Mouse (Mus musculus): Measurements from ENCODE around the gene Auts2.

The Auts2 gene

DNA sequence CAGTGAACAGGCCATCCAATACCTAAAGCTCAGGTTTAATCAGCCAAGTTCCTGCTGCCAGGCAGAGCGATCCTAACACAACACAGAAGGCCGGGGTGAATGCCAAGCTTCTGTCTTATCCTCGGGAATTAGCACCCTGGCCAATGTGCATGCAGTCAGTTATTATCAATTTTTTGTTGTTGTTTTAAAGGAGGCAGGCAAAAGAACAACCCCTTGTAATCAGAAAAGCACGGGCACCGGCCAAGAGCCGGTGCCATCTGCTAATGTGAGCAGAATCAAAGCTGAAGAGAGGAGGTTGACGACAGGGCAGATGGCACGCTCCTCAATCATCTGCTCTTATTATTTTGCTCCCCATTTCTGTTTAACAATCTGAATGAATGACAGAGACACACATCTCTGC lies 373.1 kb downstream of the Auts2 start:
- DNase-seq (ENCODE audit: low read depth): no peak

DNA sequence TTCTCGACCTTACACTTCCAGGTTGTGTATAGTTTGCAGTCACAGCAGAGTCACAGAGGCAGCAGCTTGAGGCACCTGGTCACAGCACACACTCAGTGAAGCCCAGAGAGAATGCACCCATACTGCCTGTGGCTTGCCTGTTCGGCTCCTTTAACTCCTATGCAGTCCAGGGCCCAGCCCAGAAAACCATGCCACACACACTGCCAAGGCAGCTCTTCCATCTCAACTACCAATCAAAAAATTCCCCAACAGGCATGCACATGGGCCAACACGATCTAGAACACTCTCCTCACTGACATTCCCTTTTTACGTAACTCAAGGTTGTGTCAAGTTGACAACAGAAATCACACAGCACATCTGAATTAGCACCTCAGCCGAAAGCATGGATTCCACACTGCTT lies 374.3 kb downstream of the Auts2 start:
- no peak for DNase-seq (ENCODE audit: low read depth)

DNA sequence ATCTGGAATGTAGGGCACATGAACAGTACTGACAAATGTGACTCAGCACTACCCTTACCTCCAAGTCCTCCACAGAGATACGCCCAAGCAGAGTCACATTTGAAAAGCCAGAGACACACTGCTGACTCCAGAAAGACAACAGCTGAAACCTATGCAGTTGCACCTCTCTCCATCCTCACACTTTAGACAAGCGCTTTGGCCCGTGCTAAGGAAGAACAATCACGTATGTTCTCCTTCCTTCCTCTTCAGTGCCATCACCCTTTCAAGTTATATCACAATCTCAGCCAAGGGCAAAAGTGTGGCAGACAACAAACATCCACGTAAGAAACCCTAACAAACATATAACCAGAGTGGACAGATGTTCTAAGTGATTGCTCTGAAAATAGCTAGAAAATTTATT lies 374.9 kb downstream of the Auts2 start:
- no peak for DNase-seq (ENCODE audit: low read depth)

DNA sequence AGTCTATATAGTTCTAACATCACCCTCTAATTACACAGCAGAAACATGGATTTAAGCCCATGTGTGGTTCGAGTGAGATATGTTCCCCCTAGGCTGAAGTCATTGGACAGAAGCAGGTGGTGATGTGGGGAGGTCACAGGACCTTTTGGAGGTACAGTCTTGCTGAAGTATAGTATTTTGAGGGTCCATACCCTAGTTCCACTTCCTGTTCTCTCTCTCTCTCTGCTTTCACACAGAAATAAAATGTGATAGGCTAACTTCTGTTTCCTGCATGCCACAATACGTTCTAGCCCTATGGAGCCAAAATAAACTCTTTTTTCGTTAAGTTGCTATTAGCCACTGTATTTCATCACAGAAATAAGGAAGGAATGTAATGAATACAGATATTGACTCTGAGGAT lies 376.6 kb downstream of the Auts2 start:
- no peak for DNase-seq (ENCODE audit: low read depth)

DNA sequence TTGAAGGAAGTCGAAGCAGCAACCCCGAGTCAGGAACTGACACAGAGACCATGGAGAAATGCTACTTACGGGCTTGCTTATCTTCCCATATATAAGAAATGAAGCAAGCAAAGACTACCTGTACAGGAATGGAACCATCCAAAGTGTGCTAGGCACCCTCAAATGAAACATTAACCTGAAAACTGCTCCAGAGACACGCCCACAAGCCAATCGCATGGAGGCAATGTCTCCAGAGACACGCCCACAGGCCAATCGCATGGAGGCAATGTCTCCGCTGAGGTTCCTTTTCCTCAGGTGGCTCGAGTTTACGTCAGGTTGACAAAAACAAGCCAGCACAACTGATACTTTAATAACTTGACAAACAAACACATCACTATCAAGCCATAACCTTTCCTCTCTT lies 379.2 kb downstream of the Auts2 start:
- DNase-seq (ENCODE audit: low read depth): no peak

DNA sequence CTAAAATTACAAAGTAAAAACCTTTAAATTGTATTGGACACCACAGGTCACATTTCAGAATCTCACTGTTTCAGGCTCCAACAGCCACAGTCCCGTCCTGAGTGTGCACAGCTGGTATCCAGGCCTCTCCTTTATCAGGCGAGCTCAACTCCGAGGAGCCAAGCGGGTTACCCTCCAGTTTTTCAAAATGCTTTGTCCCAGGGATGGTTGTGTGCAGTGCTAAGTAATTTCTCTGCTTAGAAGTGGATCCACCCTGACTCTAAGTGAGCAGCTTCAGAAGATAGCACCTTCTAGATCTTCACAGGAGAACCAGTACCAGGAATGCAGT lies 381.0 kb downstream of the Auts2 start:
- no peak for DNase-seq (ENCODE audit: low read depth)

DNA sequence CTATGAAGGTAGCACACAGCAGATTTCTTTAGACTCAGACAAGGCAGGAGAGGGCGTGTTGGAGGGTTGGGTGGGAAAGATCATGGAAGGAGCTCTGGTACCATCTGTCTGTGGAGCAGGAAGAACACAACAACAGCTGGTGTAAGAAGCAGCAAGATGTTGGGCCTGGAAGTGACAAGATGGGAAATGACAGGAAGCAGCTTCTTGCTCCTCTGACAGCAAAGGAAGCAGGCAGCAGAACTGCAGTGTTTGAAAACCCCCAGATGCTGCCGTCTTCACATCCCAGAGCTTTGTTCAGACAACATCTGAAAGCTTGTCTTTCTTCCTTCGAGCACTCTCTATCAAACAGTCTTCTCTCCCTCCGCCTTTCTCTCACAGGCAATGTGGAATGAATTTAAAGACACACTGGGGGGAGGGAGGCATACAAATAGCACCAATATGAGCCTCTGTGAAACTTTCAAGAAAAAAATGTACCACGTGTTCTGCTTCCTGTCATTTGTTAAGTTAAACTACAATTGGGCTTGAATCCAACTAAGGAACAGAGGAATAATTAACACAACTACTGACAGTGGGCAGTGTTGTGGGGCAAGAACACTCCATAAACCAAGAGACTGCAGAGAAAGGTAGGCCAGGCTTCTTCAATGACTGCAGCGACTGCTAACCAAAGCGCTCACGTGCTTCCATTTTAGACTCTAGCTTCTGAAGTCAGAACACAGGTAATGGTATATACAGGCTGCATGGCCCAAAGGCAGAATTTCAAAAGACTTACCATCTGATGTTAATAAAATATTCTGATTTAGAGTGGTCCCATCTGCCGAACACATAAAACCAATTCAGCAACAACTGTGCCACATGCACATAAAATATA lies 381.6 kb downstream of the Auts2 start:
- no peak for DNase-seq (ENCODE audit: low read depth)

DNA sequence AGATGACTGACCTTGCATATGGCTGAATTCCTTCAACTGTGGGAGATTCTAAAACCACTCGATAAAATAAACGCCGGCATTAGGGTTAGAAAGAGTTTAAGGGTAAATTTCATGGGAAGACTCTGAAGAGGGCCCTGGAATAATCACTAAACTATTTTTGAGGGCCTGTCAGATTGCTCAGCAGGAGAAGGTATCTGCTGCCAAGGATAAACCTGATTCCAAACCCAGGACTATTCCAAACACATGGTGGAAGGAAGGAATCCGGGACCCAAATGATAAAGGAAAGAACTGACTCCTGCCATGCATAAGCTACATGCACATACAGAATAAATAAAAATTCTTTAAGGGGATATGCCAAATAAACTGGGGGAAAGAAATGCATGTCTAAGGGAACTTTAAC lies 399.0 kb downstream of the Auts2 start:
- DNase-seq (ENCODE audit: low read depth): no peak

DNA sequence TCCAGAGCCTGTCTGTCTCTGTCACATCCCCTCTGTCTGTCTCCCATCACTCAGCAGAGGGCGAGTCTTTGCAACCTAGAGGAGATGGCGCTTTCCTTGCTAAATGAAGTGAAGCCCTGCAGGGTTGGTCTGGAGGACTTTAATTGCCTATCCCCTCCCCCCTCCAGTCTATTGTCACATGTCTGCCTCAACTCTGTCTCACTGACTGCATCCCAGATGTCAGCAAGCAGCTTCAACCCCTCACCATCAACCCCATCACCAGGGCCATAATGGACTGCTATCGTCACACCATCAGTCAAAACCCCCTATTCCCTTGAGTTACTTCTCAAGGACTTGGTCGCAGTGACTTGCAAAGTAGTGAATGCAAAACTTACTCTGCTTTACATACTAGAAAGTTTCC lies 402.3 kb downstream of the Auts2 start:
- no peak for DNase-seq (ENCODE audit: low read depth)

DNA sequence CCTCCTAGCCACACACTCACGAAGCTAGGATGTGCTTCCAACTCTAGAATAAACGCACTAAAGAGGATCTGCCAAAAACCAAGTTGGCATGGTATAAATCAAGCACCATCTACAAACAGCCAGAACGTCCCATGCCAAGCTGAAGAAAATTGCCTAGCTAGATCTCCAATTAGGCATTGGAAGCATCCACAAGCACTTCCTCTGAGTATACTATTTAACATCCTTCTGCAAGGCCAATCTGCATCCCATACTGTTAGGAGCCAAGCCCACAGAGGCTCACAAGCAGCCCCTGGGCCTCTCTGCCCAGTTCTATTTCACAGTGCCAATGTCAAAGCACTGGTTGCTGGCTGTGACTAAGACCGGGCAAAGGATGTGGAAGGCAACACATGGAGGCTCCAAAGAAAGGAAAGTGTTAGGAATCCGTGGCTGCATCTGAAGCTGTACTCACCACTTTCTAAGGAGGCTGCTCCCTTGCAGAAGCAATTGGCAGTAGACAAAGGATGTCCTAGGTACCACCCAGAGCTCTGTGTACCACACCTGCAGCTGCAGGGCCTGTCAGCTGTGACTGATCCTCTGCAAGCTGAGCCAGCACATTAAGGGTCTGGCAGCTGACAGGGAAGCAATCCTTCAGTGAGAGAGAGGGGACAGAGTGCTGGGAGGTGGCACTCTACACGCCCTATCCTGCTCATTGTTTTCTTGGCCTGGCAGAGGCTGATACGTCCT lies 407.0 kb downstream of the Auts2 start:
- DNase-seq (ENCODE audit: low read depth): no peak

DNA sequence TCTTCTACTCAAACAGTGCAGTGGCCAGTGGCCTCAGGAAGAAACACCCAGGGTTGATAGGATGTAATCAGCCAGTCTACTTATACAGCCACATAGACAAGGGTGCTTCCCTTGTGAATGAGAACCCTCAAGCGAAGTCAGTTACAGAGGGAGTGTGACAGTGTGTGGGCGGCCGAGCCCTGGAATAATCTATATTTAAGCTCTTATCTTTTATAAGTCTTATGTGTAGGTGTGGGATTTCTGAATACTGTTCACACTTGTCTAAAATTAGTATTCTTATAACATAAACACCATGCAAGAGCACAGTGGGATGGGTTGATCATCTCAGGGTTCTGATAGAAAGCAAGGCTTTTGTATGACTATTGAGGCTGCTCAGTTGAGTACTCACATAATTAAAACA lies 411.2 kb downstream of the Auts2 start:
- no peak for DNase-seq (ENCODE audit: low read depth)

DNA sequence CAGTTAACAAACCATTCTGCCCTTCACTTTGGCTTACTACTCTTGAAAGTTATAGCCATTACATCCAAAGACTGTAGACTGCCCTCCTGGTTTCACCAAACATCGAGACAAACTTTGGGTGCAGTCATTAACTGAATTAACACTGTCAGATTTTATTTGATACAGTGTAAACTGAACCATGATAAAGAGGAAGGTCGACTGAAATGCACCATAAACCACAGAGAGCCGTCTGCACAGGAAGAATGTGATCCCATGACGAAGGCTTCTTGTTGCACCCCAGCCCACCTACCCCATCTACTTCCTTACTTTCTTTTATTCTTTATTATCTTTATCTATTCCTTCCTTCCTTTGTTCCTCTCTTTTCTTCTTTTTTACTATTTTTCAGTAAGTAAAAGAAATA lies 412.6 kb downstream of the Auts2 start:
- DNase-seq (ENCODE audit: low read depth): no peak

DNA sequence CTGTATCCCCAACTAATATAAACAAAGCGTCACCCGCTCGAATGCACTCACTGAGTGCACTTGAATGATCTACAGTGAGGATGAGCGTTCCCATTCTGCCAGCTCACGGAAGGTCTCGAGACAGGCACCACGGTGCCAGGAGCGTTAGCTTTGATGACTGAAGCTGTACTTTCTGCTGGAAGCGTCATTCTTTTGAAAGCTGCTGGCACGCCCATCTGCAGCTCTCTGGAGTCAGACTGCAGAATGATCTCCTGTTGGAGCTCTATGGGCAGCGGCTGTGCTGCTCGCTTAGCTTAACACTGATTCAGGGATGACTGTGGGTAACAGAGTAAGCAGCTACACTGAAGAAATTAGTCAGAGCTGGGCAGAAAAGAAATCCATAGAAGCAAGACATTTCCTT lies 416.5 kb downstream of the Auts2 start:
- DNase-seq (ENCODE audit: low read depth): no peak

DNA sequence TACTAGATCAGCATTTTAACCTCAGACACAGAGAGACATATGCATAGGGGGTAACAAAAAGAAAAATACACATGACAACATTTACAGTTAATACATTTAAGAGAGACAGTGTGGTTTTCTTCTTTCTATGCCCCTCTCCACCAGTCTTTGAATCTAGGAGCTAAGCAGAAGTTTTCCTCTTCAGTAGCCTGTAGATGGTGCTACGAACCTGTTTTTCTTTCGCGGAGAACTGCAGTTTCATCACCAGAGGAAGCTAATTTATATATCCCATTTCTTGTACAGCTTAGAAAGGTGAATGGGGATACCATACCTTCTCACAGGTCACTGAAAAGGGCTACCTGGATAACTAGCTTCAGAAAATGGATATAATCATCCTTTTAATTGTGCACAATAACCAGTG lies 427.5 kb downstream of the Auts2 start:
- no peak for DNase-seq (ENCODE audit: low read depth)

DNA sequence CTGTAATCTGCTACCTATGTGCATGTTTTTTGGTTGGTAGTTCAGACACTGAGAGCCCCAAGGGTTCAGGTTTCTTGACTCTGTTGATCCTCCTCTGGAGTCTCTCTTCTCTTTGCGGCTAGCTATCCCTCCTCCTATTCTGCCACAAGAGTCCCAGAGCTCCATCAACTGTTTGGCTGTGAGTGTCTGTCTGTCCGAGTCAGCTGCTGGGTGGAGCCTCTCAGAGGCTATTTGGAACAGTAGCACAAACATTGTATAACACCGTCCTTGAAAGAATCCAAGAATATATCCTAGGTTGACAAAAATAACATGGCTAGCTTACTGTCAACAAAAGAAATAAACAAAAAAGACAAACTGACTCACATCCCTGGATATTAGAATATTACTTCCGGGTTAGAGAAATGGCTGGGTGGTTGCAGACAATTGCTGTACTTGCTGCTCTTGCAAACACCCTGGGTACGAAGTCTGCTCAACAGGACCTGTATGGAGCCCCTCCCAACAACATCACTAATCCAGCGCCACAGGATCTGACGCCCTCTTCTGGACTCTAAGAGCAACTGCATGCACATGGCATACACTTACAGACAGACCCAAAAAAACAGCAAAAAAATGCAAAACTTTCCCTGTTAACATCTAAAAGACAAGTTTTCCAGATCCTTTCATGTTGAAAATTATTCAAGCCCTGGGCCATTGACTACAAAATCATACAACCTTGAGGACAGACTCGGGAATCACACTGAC lies 428.4 kb downstream of the Auts2 start:
- no peak for DNase-seq (ENCODE audit: low read depth)

DNA sequence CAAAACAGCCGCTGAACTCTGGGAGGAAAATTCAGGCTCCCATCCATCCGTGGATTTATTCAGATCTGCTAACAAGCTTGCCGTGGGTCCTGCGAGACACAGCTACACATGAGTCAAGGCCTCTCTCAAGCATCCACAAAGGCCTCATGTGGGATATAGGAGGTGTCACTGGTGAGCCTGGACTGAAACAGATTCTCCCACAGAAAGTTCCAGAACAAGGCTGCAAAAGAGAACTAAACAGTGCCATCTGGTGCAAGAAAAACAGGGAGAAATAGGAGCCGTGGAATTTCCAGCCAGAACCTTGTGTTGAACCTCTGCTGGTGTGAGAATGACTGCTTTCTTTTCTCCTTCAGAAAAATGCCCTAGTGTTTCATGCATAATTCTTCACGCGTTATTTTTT lies 429.7 kb downstream of the Auts2 start:
- no peak for DNase-seq (ENCODE audit: low read depth)

DNA sequence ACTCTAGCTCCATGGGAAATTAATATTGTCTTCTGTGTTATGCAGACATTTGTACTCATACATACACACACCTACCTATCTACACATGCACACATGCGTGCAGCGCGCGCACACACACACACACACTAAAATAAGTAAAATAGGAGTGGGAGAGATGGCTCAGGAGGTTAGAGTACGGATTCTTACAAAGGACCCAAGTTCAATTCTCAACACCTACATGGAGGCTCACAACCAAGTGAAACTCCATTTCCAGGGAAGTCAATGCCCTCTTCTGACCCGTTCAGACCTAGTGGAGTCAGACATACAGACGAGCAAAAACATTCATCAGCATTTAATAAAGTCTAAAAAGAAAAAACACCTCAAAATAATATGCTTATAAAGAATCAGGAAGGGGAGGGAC lies 430.5 kb downstream of the Auts2 start:
- DNase-seq (ENCODE audit: low read depth): no peak

DNA sequence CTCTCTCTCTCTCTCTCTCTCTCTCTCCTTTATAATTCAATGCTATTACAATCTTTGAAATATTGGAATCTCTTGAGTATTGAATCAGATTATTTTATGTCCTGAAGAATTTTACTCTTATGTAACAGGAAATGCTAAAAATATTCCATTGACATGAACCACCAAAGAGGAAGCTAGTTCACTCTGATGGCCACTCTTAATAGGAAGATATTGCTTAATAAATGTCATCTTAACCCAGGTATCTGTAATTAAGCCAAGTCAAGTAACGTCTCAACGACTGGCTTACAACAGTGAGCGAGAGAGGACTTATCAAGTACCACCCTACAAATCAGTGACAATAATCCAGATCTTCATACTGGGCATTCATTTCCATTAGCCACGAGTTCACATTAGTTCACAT lies 440.7 kb downstream of the Auts2 start:
- DNase-seq (ENCODE audit: low read depth): no peak

DNA sequence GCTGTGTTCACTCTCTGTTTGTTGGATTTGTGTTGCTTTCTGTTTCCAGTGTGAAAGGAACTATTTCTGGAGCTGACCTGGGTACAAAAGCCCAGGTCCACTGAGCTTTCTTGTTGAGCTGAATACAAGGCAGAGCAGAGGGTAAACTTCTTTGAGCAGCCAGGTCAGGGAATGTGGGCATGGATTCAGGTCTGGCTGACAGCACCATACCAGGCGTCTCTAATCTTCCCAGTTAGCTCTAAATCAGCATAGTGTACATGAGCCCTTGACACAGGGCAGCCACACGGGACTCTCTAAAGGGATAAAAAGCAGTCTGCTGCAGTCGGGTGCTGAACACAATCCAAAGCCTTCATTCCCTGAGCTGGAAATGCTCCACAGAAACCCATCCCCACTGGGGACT lies 444.7 kb downstream of the Auts2 start:
- DNase-seq (ENCODE audit: low read depth): no peak

DNA sequence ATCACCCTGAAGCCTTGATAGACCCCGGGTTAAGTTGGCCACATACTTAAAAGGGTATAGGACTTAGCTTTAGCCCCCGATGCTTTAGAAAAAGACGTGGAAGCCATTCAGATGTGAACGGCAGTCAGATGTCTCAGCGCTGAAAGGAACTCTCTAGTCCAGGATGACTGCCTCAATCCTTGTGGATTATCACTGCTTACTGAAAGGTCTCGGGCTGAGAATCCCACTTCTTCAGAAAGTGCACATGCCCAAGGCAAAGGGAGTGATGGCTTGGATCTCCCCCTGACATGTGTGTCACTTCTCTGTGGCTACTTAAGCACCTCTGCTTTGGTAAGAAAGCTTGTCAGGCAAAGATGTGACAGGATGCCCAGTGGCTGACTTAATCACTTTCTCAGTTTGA lies 450.4 kb downstream of the Auts2 start:
- DNase-seq (ENCODE audit: low read depth): no peak

DNA sequence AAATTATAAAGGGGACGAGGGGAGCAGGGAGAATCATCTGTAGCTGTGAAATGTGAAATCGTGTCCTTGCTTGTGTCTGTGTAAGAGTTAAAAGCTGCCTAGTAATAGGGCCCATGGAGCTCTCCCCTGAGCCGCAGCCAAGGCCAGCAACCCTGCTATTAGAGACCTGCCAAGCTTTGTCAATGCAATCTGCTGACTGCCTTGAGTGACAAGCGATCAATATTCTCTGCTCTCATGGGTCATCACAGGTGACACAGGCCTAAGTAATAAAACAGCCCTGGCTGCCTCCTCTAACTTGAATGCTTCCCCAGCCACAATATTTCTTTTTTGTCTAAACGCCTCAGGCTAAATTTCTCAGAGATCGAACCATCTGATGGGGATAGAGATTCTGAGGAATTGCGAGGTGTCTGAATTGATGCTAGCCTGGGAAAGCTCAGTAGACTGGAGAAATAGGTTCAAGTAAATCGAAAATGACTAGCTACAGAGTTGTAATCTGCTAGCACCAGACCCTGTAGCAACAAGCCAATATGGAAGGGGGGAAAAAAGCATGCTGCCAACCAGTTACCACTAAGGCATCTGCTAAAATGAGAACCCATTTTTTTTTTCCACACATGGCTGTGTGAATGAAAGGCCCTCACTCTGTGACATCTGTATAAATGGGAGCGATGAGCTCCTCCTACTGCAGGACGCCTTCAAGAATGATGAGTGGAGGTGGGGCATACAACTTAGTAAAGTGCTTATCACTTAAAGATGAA lies 453.5 kb downstream of the Auts2 start:
- no peak for DNase-seq (ENCODE audit: low read depth)

DNA sequence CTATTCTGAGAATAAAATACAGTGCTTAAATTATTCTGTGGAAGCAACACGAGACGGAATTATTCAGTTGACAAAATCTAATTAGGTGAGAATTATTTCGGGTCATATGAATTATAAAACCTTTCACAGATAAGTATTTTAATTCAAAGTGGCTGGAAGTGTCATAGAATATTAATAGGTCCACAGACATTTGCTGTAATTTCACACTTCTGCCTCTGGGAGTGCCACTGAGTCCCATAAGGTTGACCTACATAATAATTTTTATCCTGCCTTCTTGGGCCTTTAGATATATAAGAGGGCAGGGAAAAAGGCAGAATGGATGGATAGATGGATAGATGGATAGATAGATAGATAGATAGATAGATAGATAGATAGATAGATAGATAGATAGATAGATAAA lies 454.6 kb downstream of the Auts2 start:
- DNase-seq (ENCODE audit: low read depth): peak; percentile 1

Measured in c-Kit-positive CD71-positive TER-119-negative erythroid progenitor cells, embryonic 14.5 days (primary cell).